Mouse (Mus musculus) brown adipose tissue, adult 24 weeks (tissue): ENCODE measurements around the gene Rnf126. TPM values are rescaled to one million over a fixed set of nuclear protein-coding genes. Genes with fewer than 3 reads are reported as not detected.

Experiments
- H3K27ac ChIP-seq: fragments of 200-500 bp; replicated peaks from 2 replicates; pipeline ENCODE4 v1.5.1; 2012; ENCODE audit warnings: low read depth, mild to moderate bottlenecking, low read length
- H3K4me1 ChIP-seq: fragments of 200-500 bp; 2 replicates; pipeline ENCODE4 v1.6.1; 2012; ENCODE audit warnings: low read length, mixed read lengths; ENCODE audit not compliant: control insufficient read depth, insufficient read depth, insufficient read length
- H3K4me3 ChIP-seq: fragments of 200-500 bp; 2 replicates; pipeline ENCODE4 v1.5.1; 2012; ENCODE audit warnings: low read depth, mild to moderate bottlenecking, low read length, moderate library complexity; ENCODE audit not compliant: insufficient read depth
- polyA plus RNA-seq: library from polyadenylated mRNA; stranded (reverse); fragments of >200 nt; gene quantifications from 2 replicates; pipeline ENCODE4 v1.2.4, GENCODE M21; 2012; ENCODE audit not compliant: missing spikeins, insufficient read depth, insufficient read length

Rnf126 gene
- polyA plus RNA-seq, 1 experiment: 27.2 TPM

DNA sequence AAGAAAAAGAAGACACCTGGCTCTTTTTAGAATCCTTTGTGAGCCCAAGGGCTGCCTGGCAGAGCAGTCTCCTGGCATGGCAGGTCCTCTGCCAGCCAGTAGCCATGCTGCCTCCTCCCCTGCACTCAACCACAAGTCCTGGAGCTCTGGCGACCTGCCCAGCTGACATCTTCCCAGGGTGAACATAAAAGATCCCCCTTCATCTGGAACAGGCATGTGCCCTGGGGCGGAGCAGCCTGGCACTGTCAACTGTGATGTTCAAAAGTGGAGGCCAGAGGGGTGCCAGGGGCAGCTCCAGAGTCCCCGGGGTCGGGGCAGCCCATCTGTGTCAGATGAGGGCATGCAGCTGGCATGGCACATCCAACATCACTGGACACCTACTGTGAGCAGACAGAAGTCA lies 51.8 kb downstream of the Rnf126 start:
- Histone ChIP-seq H3K4me3 (no peak overlapping the region), H3K27ac (no peak overlapping the region), H3K4me1 (peaks cover 3% of the 10 kb centered on the region; the same call in 1 of the 2 replicates)

- peaks cover 3% of the 10 kb centered on the region; the same call in 1 of the 2 replicates for H3K4me1 ChIP-seq
- H3K4me3 ChIP-seq: no peak overlapping the region
- no peak overlapping the region for H3K27ac ChIP-seq
Measured at GRCm38 (mm10) chr10:79713163-79713562, 53.6 kb downstream of the Rnf126 start.

- Histone ChIP-seq H3K4me1 (peaks cover 2% of the 10 kb centered on the region), H3K4me3 (no peak overlapping the region), H3K27ac (no peak overlapping the region)
Measured at GRCm38 (mm10) chr10:79712499-79713126, 54.1 kb downstream of the Rnf126 start.

DNA sequence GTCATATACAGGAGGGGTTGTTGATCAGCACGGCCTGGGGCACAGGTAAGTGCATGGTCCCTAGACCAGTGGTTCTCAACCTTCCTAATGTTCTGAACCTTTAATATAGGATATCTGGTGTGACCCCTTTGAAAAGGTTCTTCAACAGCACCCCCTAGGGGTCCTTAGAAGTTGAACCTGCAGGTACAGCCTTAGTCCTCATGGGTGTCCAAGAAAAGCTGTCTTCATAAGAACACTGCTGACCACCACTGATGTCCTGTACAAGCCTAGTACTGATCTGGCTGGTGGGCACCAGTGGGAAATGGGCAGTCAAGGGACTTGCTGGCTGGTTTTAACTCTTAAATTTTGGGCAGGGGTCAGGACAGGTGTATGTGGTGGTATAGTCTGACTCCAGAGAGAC lies 54.7 kb downstream of the Rnf126 start:
- Histone ChIP-seq H3K27ac (no peak overlapping the region), H3K4me1 (peaks cover 7% of the 10 kb centered on the region), H3K4me3 (no peak overlapping the region)

DNA sequence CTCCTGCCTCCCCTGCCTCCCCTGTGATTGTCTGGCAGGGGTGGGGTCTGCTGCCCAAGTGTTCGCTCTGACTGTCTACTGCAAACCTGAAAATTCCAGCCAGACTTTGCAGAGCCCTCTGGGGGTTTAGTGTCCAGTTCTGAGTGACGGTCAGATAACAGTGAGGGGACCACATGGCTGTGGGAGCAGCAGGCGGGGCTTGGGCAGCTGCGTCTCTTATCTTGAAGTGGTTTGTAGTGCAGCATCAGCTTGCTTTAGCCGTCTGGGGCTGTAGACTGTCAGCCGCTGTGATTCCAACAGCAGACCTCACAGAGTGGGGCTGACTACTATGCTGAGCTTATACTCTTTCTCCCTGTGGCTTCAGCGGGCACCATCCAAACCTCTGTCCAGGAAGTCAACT lies 57.4 kb downstream of the Rnf126 start:
- Histone ChIP-seq H3K27ac (no peak overlapping the region), H3K4me3 (no peak overlapping the region), H3K4me1 (peaks cover 24% of the 10 kb centered on the region)

DNA sequence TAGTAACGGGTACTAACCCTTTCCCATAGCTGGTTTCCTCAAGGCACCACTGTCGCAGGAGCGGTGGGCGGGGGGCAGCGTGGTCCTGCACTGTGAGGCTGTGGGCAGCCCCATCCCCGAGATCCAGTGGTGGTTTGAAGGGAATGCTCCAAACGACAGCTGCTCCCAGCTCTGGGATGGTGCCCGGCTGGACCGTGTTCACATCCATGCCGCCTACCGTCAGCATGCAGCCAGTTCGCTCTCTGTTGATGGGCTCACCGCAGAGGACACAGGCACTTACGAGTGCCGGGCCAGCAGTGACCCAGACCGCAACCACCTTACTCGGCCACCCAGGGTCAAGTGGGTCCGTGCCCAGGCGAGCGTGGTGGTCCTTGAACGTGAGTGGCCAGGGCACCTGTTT lies 58.1 kb downstream of the Rnf126 start:
- Histone ChIP-seq H3K27ac (no peak overlapping the region), H3K4me3 (no peak overlapping the region), H3K4me1 (peaks cover 24% of the 10 kb centered on the region)

Other genes with a start within 250 kb of the Rnf126 start
- gene Plpp2, start 233.2 kb downstream of the Rnf126 start, polyA plus RNA-seq: 3.9 and 4.3 TPM in 2 replicates
- gene Mier2, start 211.8 kb downstream of the Rnf126 start, polyA plus RNA-seq: 6.1 and 8.5 TPM in 2 replicates
- gene Theg, start 179.6 kb downstream of the Rnf126 start, polyA plus RNA-seq: not detected in 2 replicates
- 0.48 TPM in 1 of 2 replicates, not detected in the other for gene C2cd4c, start 152.9 kb downstream of the Rnf126 start, polyA plus RNA-seq
- 0.92 and 1.7 TPM in 2 replicates for gene Shc2, start 129.0 kb downstream of the Rnf126 start, polyA plus RNA-seq
- 1.2 TPM in 1 of 2 replicates, not detected in the other for gene Odf3l2, start 121.2 kb downstream of the Rnf126 start, polyA plus RNA-seq
- gene Madcam1, start 102.4 kb downstream of the Rnf126 start, polyA plus RNA-seq: not detected in 2 replicates
- gene Tpgs1, start 97.6 kb downstream of the Rnf126 start, polyA plus RNA-seq: 17.0 and 17.6 TPM in 2 replicates
- 181 and 274 TPM in 2 replicates for gene Cdc34, start 84.8 kb downstream of the Rnf126 start, polyA plus RNA-seq
- not detected in 2 replicates for gene Gzmm, start 77.9 kb downstream of the Rnf126 start, polyA plus RNA-seq
- gene Bsg, start 62.5 kb downstream of the Rnf126 start, polyA plus RNA-seq: 495 and 669 TPM in 2 replicates
- 0.52 TPM in 1 of 2 replicates, not detected in the other for gene Hcn2, start 50.3 kb downstream of the Rnf126 start, polyA plus RNA-seq
- gene Polrmt, start 20.4 kb downstream of the Rnf126 start, polyA plus RNA-seq: 20.1 and 32.1 TPM in 2 replicates
- gene Fgf22, start 11.9 kb downstream of the Rnf126 start, polyA plus RNA-seq: not detected in 2 replicates
- 0.96 and 1.3 TPM in 2 replicates for gene Fstl3, start 10.3 kb upstream of the Rnf126 start, polyA plus RNA-seq
- not detected in 2 replicates for gene Prss57, start 24.0 kb upstream of the Rnf126 start, polyA plus RNA-seq
- 12.4 and 18.7 TPM in 2 replicates for gene Palm, start 26.6 kb upstream of the Rnf126 start, polyA plus RNA-seq
- not detected in 2 replicates for gene Misp, start 54.0 kb upstream of the Rnf126 start, polyA plus RNA-seq
- gene Ptbp1, start 87.5 kb upstream of the Rnf126 start, polyA plus RNA-seq: 45.6 and 50.5 TPM in 2 replicates
- gene Prtn3, start 107.5 kb upstream of the Rnf126 start, polyA plus RNA-seq: 1.4 and 1.7 TPM in 2 replicates
- 1.3 TPM in 1 of 2 replicates, not detected in the other for gene Plppr3, start 107.7 kb upstream of the Rnf126 start, polyA plus RNA-seq
- gene Elane, start 119.3 kb upstream of the Rnf126 start, polyA plus RNA-seq: not detected in 2 replicates
- 1,172 and 3,758 TPM in 2 replicates for gene Cfd, start 123.9 kb upstream of the Rnf126 start, polyA plus RNA-seq
- 11.2 and 12.9 TPM in 2 replicates for gene Med16, start 142.0 kb upstream of the Rnf126 start, polyA plus RNA-seq
- not detected in 2 replicates for gene Gm26602, start 143.9 kb upstream of the Rnf126 start, polyA plus RNA-seq
- gene Kiss1r, start 150.0 kb upstream of the Rnf126 start, polyA plus RNA-seq: 0.38 and 0.63 TPM in 2 replicates
- gene R3hdm4, start 154.3 kb upstream of the Rnf126 start, polyA plus RNA-seq: 55.0 and 60.7 TPM in 2 replicates
- 1.3 and 2.9 TPM in 2 replicates for gene Arid3a, start 160.1 kb upstream of the Rnf126 start, polyA plus RNA-seq
- gene Wdr18, start 193.2 kb upstream of the Rnf126 start, polyA plus RNA-seq: 25.6 and 44.7 TPM in 2 replicates
- gene Grin3b, start 203.8 kb upstream of the Rnf126 start, polyA plus RNA-seq: not detected in 2 replicates
- 69.8 and 75.4 TPM in 2 replicates for gene Tmem259, start 217.4 kb upstream of the Rnf126 start, polyA plus RNA-seq
- gene Cnn2, start 221.6 kb upstream of the Rnf126 start, polyA plus RNA-seq: 6.4 and 10.3 TPM in 2 replicates
- gene Abca7, start 229.5 kb upstream of the Rnf126 start, polyA plus RNA-seq: 5.1 and 5.4 TPM in 2 replicates
- 1.8 and 2.6 TPM in 2 replicates for gene Arhgap45, start 249.7 kb upstream of the Rnf126 start, polyA plus RNA-seq